Mouse (Mus musculus): ENCODE data around the gene Rpl24.

Gene Rpl24

DNA sequence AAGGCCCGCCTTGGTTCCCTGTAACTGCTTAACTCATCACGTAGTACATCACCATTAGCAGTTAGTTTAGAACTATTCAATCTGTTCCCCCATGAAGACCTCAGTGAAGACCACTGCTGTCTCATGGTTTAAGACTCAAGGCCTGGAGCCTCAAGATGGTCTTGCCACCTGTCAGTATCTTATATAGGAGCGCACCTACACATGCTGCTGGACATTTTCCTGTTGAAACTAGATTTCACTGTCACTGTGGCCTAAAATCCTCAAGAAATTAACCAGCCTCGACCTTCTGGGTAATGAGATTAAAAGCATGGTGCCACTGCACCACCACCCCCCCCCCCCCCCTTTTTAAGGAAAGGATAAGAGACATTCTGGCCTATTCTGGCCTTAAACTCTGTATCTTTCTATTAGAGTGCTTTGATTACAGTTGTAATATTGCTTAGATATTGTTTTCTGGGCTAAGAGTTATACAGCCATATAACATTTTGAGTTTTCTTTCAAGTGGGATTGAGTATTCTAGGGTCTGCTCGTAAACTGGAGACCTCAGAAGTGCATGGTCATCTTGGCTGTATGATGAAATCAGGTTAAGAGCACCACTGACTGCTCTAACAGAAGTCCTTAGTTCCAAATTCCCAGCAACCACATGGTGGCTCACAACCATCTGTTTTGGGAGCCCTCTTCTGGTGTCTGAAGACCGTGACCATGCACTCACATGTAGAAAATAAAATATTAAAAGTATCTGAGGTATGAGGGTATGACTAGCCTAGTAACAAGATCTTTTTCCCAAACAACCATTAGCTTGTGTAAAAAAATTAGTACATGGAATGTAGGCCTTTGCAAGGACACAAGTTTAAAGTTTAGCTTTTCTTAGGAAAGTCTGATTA, 5.9 kb downstream of the Rpl24 start:
- no peak for DNase-seq (ENCODE audit: low spot score)

DNA sequence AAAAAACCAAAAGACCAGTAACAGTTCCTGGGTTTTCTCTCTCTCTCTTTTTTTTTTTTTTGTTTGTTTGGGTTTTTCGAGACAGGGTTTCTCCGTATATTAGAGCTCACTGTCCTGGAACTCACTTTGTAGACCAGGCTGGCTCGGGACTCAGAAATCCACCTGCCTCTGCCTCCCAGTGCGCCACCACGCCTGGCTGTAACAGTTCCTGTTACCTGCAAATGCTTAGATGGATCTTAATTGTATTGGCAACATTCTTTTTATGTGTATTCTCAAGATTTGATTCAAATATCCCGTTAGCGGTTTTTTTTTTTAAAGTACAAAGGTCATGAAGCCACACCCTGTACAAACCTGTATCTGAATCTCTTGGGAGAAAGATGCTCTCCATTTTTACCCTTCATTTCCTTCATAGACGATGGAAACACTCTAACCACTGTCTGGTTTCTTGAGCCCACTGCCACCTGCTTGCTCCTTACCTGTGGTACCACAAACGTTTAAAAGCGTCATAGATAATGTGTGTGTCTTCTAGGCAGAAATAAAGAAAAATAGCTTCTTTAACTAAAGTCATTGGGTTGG, 6.6 kb downstream of the Rpl24 start:
- DNase-seq (ENCODE audit: low spot score): no peak

DNA sequence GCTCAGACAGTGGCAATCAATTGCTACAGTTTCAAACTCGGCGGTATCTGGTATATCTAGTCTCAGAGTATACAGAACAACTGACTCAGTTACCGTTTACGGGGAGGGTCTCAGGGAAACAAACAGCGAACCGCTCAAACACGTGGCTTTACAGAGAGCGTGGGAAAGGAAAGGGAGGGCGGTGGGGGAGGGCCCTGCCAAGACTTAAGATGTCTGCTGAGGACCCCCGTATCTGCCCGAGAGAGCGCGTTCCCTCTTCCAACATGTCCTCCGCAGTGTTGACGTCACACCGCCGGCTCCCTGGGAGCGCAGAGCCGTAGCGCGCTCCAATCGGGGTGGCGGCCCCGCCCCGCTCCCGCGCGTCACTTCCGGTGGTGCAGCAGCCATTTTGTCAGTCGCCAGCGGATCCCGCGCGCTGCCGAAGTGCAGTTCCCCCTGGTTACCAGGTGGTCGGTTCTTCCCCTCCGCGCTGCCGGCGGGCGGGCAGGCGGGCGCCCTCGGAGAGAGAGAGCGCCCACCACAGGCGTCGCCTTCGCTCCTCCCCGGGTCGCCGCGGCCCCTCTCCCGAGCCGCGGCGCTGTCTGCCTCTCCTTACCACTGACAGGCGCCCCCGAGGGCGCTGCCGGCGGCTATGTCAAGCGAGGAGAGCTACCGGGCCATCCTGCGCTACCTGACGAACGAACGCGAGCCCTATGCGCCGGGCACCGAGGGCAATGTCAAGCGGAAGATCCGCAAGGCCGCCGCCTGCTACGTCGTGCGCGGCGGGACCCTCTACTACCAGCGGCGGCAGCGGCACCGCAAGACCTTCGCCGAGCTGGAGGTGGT, 7.6 kb downstream of the Rpl24 start, which contains the start of gene Zbtb11:
Zbtb11 (plus strand) TSS at position 453 of the 825 bp plus-strand sequence.
- DNase-seq (ENCODE audit: low spot score): peak; percentile 98

DNA sequence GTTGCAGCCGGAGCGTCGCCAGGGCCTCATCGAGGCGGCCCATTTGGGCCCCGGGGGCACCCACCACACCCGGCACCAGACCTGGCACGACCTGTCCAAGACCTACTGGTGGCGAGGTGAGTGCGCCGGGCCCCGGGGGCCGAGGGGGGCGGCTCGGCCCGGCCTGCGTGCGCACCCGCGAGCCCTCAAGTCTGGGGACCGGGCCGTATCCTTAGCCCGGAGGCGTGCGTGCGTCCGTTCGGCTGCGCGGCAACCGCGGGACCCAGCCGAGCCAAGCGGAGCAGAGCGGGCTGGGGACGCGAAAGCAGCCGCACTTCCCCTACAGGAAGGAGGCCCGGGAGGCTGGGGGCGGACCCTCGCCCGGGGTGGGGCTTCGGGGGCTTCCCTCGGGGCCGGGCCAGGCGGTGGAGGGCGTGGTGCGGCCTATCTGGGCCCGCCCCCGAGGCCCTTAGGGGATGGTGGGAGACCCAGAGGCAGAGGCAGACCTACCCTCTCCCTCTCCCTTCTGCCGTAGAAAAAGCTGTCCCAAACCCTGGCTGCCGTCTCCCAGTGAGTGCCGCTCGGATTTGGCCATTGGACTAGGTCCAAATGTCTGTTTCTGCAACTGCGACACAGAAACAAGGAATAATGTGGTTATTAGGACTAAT, 8.3 kb downstream of the Rpl24 start:
- DNase-seq (ENCODE audit: low spot score): peak; percentile 72

DNA sequence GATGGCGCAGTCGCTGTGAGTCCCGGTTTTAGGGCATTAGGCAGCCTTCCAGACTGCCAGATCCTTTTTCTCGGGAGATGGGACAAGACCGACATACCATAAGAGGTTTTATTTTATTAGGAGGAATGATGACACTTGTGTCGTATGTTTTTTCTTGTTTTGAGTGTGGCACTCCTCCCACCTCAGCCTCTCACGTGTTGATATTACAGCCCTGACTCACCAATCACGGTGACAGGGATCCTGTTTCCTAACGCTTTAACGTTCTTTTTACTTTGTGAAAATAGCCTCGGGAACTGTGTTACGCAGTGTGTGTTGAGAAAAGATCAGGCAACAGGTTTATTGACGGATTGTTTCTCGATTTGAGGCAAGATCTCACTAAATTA, 8.8 kb downstream of the Rpl24 start:
- peak; percentile 42 for DNase-seq (ENCODE audit: low spot score)

DNA sequence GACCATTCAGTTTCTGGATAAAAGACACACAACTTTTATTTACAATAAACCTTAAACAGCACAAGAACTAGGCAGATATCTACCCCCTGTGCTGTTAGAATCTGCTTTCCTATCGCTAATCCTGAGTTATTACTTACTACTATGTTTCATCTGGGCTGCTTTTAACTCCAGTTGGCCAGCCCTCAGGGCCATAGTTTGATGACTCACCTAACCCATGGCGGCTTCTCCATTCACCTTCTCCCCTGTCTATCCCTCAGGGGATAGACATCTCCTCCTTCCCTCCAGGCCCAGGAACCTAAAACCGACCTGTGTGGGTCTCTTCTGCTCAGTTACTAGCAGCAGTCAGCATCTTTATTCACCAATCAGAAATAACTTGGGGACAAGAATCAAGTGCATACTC, 19.9 kb downstream of the Rpl24 start:
- no peak for DNase-seq (ENCODE audit: low spot score)

DNA sequence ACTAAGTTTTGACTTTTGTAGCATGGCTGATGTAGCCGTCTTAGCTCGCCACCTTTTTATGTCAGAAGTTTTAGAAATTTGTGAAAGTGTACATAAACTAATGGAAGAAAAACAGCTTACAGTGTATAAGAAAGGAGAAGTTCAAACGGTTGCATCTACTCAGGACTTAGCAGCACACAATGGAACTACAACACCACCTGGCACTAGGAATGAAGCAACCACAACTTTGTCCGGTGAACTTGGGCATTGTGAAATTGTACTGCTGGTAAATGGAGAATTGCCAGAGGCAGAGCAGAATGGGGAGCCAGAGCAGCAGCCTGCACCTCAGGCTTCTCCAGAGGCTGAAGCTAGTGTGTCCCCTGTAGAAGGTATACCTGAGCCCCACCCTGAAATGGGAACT, 24.2 kb downstream of the Rpl24 start:
- DNase-seq (ENCODE audit: low spot score): no peak

DNA sequence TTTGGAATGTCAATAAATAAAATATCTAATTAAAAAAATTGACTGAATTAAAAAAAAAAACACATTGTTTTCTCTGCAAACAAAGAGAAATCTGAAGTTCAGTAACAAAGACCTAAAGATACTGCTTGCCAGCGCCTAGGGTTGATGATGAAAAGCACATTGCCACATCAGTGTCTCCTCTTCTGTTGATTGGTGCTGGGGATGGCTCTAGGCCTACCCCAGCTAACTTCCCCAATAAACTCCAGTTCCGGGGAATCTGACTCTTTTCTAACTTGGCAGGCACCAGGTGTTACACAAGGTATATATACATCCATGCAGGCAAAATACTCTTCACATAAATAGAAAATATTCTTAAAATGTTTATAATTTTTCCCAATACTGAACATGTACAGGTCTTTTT, 28.2 kb downstream of the Rpl24 start:
- DNase-seq (ENCODE audit: low spot score): no peak

DNA sequence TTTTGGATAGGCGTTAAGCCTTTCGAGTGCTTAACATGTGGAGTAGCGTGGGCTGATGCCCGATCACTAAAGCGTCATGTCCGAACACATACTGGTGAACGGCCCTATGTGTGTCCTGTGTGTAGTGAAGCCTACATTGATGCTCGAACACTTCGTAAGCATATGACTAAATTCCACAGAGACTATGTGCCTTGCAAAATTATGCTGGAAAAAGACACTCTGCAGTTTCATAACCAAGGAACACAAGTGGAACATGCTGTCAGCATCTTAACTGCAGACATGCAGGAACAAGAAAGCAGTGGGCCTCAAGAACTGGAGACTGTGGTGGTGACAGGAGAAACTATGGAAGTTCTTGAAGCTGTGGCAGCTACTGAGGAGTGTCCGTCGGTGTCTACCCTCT, 40.7 kb downstream of the Rpl24 start:
- DNase-seq (ENCODE audit: low spot score): no peak

DNA sequence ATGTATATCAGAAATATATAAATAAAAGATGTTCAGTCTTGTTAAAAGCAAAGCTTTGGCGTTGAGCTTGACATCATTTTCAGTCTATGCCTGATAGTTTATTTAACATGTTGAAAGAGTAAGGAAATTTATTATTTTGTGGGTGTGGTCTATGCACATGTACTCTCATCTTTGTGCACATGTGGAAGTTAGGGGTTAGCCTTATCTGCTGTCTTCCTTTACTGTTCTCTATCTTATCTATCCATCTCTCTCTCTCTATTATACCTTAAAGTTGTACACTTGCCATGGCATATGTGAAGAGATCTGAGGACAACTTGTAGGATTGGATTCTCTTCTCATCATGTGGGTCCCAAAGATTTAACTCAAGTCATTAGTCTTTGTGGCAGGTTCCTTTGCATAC, 42.8 kb downstream of the Rpl24 start:
- no peak for DNase-seq (ENCODE audit: low spot score)

DNA sequence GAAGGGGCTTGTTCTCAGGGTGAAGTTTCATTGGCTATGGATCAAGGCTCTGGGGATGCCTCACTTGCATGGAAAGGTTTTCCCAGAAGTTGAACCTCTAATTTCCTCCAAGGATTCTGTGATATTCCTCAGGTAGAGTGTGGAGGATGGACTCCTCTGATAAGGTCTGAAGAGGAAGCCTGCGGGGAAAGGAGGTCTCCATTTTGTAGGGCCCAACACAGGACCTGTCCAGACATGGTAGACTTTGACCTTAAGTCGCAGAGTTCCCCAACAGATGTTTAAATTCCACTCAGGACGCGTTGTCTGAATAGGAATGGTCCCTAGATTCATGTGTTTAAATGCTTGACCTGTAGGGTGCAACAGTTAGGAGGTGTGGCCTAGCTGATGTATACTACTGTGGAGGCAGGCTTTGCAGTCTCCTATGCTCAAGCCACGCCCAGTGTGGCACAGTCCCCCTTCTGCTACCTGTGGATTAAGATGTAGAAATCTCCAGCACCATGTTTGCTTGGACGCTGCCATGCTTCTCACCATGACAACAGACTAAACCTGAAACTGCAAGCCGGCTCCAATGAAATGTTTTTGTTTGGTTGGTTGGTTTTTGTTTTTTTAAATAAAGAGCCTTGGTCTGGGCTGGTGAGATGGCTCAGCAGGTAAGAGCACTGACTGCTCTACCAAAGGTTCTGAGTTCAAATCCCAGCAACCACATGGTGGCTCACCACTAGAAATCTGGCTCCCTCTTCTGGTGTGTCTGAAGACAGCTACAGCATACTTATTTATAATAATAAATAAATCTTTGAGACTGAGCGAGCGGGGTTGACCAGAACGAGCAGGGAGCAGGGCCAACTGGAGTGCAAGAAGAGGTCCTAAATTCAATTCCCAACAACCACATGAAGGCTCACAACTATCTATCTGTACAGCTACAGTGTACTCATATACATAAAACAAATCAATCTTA, 47.0 kb downstream of the Rpl24 start:
- no peak for DNase-seq (ENCODE audit: low spot score)

DNA sequence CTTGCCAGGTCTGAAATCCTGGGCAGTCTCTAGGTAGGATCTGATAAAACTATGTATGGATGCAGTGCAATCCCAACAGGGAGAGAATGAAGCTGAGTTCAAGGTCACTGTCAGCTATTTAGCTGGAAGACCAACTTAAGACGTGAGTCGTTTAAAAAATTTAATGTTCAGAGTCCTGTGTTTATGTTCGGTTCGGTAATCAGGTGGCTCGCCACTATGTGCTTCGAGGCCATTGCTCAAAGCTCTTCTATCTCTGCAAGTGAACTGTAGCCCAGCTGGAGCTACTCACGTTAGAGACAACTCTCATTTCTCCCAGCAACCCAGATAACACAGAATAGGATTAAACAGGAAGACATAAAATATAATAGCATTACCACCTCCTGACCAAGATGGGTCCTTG, 48.0 kb downstream of the Rpl24 start:
- no peak for DNase-seq (ENCODE audit: low spot score)

DNA sequence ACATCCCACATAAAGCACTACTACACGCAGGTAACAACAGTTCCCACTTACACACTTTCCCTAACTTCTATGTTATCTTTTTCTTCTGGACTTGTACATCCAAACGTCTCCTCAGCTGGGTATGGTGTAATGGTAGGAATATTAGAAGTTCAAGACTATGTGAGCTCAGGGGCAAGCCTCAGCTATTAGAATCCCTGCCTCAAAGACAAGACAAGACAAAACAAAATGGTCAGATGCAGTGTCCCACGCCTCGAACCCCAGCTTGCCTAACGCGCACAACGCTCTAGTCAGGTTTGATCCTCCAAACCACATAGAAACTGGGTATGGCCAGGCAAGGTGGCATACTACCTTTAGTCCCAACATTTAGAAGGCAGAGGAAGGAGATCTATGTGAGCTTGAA, 53.6 kb downstream of the Rpl24 start:
- no peak for DNase-seq (ENCODE audit: low spot score)

All from c-Kit-positive CD71-positive TER-119-positive erythroid progenitor cells, embryonic 14.5 days (primary cell).